Mouse (Mus musculus): ENCODE measurements around the gene Ambn.
"Not testable (repeated sequence)": the region's sequence is repeated elsewhere in the genome, so short reads cannot be mapped to it uniquely, and the experiment has no call there.

The Ambn gene

DNA sequence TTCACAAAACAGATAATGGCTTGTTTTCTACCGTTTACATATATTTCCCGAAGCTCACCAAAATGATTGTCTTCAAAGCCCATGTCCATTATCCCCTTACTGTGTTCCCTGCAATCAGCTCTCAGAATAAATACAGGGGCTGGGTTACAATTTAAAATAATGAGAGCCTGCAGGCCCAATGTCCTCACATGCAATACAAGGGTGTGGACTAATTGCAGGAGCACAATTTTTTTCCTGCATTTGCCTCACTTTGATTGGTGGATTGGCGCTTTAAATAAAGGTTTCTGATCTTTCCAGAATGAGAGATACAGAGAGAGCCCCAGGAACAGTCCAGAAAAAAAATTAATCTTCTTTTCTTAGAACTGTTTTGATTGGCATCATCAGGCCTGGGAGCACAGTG is at the start of gene Ambn:
Gene Ambn, plus strand, starts transcription at position 301 of the 400 bp plus-strand sequence.
- DNase-seq (ENCODE audit: low read depth) = no peak

DNA sequence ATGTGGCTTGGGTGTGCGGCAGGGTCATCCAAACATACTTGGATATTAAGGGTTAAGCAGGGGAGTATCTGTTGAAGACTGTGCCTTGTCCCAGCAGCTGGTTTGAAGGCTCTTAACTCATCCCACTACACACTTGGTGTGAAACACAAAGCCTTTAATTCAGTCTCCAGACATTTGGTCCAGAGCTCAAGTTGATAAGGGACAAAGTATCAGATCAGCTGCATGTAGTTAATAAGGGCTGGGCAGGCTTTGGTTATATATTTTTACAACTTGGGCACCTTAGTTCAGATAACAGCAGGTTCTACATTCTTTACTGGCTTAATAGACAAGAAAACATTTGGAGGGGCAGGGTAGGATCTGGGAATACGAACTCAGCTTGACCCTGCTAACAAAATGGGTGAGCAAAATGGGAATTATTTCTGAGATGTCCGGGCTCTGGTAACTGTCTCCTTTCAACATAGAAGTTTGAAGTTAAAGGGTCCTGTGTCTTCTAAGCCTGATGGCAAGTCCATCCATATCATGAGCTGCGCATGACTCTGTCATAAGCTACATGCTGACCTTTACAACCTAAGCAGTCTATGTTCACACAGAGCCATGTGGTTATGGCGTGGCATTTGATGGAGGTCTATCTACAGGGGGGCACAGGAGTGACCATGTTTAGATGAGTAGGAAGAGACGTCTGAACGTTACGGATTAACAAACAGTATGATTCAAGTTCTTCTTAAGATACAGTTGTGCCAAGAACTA is 35.3 kb upstream of the Ambn start:
- DNase-seq (ENCODE audit: low read depth) = no peak

DNA sequence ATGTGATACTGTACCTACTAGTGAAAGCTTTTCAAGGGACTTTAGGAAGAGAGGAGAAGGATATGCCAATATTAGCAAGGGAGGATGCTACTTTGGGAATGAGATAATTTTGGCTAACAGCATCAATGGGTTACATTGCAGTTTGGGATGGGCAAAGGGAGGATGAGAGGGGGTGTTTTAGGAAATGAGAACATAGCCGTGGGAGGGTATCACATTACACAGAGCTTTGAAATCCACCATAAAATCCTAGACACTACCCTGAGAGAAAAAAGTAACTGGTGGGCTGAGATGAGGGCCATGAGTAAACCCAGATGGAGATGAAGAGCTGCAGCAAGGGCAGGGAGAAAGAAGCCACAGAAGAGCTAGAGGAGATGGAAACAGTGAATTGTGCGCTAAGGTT is 30.9 kb upstream of the Ambn start:
- DNase-seq (ENCODE audit: low read depth) = not testable (repeated sequence)

DNA sequence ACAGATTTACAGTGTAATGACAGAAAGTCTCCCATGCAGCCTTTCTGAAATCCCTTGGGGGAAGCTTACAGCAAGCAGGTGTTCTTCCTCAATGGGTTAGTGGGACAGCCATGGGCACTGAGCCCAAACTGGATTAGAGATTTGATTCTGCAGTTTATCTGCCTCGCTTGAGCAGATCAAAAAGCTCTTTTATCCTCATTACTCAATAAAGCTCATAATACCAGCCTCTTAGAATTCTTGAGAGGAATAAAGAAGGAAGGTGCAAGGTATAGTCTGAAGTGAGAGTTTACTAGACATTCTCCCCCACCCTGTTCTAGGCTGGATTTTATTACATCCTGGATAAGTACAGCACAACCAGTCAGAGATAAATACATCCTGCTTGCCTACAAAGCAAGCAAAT is 29.0 kb upstream of the Ambn start:
- no peak for DNase-seq (ENCODE audit: low read depth)

DNA sequence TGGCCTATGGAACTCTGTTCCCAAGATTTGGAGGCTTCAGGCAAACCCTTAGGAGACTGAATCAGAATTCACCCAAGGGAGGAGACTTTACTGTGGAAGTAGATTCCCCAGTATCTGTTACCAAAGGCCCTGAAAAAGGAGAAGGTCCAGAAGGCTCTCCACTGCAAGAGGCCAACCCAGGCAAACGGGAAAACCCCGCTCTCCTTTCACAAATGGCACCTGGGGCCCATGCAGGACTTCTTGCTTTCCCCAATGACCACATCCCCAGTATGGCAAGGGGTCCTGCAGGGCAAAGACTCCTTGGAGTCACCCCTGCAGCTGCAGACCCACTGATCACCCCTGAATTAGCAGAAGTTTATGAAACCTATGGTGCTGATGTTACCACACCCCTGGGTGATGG is 11.7 kb downstream of the Ambn start:
- no peak for DNase-seq (ENCODE audit: low read depth)

DNA sequence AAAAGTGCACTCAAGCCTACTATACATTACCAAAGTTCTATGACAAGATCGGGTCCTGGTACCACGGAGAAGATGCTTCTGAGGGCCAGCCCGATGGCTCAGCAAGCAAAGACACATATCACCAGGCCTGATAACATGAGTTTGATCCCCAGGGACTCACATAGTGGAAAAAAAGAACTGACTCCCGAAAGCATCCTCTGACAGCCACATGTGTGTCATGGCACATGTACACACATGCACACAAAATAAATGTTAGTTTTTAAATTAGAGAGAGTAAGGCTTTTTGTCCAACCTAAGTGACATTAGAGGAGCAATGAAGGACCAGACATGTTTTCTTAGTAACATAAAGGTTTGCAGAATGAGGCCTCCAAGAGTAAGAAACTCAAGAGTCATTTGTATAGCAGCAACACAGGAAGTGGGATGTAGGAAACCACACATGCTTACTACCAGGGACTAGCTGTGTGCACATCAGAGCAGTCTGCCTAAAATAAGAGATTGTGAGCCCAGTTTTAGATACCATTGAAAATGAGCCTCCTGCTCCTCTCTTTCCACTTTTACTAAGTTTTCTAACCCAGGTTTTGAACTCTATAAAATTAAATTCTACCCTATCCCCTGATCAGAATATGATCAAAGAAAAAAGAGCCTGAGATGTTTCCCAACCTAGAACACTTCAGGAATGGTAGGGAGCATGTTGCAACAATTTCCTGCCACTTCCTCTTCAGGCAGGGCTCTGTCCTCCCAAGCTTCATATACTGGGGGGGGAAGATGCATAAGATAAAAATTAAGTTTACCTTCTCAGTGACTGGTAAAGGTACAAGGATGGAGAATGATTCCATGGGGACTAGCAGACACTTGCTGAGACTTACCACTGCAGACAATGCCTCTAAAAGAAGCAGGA is 13.3 kb downstream of the Ambn start:
- no peak for DNase-seq (ENCODE audit: low read depth)

DNA sequence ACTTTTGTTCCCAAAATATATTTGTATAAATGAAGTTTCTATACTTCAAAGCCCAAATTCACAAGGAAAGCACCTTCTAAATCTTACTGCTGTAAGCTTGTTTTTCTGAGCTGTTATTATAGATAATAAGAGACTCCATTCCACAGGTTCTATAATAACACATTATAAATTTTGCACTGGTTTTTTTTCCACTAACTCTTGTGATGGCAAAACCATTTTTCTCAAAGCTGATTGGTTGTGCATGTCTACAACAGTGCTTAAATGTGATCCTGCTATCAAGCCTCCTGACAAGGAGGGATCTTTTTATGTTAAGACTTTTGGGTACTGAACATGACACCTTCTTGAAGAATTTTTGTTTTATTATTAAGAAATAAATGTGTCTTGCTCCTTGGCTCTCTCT is 31.9 kb downstream of the Ambn start, which contains the start of gene Enam:
Gene Enam, plus strand, starts transcription at position 301 of the 400 bp plus-strand sequence.
- DNase-seq (ENCODE audit: low read depth) = no peak

DNA sequence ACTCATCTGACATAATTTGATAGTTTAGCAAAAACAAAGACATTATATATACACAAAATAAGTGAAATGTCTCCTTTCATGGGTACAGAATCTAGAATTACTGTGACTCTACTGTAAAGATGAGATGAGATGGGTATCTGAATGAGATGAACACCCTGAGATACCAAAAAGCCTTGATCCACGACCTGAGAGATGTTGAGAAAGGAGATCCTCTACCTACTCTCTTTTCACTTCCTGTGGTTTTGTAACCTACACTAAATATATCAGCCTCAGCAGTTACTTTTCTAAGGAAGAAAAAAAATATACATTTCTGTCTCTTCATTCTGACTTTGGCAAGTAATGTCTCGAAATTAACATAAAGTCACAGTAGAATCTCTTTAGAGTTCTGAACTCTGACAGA is 33.2 kb downstream of the Ambn start:
- no peak for DNase-seq (ENCODE audit: low read depth)

DNA sequence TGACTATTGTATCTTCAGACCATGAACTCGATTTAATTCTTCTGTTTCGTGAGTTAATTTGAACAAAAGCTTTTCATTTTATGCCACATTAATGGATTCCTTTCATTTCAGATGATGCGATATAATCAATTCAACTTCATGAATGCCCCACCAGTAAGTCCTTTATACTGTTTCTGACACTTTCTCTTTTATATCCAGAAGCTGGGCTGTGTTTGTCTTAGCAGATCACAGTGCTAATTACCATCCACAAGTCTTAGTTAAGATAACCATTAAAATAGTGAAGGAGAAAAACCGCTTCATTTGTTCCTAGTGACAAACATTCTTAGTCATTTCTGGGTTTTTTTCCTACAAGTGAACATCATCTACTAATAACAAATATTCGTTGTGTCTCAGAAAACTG is 35.3 kb downstream of the Ambn start:
- DNase-seq (ENCODE audit: low read depth) = no peak

DNA sequence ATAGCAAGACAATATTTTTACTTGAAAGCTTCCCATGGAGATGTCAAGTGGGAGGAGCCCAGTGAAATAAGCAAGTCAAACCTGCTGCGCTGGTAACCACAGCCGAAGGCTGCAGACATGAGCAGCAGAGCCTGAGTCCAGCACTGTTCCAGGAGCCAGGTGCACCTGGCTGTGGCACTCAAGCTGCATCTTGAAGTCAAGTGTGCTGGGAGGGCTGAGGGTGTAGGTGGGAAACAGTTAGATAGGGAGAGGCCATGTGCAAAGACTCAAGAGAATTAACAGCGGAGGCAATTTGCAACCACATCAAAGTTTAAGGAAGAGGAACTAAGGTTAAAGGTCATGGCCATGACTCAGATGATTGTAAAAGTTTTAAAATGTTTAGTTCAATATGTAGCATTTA is 44.0 kb downstream of the Ambn start:
- no peak for DNase-seq (ENCODE audit: low read depth)

DNA sequence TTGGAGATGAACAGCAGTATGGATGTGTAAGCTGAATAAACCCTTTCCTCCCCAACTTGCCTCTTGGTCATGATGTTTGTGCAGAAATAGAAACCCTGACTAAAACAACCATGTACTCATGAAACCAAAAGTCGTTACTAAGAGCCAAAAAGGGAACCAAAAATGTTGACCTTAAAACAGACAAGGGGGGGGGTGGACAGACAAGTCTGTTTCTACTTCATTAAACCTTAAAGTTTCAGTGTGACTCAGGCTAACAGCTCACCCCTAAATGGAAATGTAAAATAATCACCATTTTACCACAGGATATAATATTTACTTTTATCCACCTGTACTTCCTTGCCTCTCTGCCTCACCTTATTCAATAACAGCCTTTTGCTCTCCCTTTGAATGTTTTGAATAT is 52.8 kb downstream of the Ambn start:
- no peak for DNase-seq (ENCODE audit: low read depth)

DNA sequence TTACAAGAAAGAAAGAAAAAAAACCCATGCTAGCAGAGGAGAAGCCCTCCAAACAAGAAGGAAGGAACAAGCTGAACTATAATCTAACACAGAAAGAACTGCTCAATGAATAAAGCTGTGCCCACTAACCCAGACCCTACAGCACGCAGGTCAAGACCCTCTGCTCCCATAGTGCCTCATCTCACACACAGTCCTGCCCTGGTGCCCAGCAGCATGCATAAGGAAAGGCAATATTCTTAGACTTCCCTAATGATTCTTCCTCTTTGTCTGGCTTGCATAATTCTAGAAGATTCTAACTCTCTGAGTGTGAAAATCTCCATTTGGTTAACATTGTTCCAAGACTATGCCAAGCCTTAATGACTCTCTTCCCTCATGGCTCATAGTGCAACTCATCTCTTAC is 53.2 kb downstream of the Ambn start:
- DNase-seq (ENCODE audit: low read depth) = no peak

Measured in fibroblast of lung, adult 2 months (primary cell).